Mouse (Mus musculus) olfactory bulb, adult 2 months (tissue): ENCODE measurements at regions not wholly inside any gene's neighbourhood (a gene's known extent, or its start where the extent isn't known, plus 50 kb on each side); places are given as distances from the start of the nearest gene placed in this dataset.

Source experiments
- CTCF ChIP-seq: fragments of 200-500 bp; IDR thresholded peaks from 2 replicates; pipeline ENCODE4 v1.5.1; 2012; ENCODE audit warnings: low read depth, mild to moderate bottlenecking, low read length, moderate library complexity; ENCODE audit not compliant: insufficient read depth
- POLR2A ChIP-seq: fragments of 200-500 bp; IDR thresholded peaks from 2 replicates; pipeline ENCODE4 v1.6.1; 2012; ENCODE audit warnings: mild to moderate bottlenecking, low read depth, low read length, moderate library complexity; ENCODE audit not compliant: insufficient read depth

DNA sequence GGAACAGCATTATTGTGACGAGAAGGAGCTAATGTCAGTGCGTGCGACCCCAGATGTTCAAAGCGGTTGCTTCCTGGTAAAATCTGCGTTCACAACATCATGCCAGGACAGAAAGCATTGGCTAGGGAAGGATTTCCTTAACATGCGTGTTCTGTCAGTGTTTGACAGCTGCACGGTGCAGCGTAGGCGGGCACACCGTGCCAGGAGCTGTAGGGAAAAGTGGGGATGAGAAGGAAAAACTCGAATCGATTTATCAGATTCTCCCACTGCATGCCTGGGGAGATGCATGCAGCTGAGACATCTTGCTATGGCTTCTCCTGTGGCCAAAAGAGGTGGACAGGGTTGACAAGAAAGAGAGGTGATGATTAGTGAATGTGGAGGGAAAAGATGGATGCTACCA lies 311.2 kb downstream of the Cenpc1 start:
- TF ChIP-seq CTCF (no peak), POLR2A (no peak)
